Mouse (Mus musculus): ENCODE data around the gene Sox9.

Sox9 gene

DNA sequence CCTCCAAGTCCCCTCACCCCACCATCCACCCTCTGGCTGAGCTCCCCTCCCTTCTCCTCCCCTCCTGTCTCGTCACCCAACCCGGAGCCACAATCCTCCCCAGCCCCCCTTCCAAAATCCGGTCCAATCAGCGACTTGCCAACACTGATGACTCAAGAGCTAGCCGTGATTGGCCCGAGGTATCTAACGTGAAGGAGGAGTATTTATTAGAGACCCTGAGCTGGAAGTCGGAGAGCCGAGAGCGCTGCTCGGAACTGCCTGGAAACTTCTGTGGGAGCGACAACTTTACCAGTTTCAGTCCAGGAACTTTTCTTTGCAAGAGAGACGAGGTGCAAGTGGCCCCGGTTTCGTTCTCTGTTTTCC is at the start of gene Sox9:
Sox9 (plus strand) TSS at position 231 of the 363 bp plus-strand sequence.
- no peak for DNase-seq (ENCODE audit: low spot score)

- no peak for DNase-seq (ENCODE audit: low spot score)
These were observed 49.6 kb upstream of the Sox9 start for GRCm38 (mm10) chr11:112732401-112732800.

GRCm38 (mm10) chr11:112737071-112737470 is 45.0 kb upstream of the Sox9 start:
- DNase-seq (ENCODE audit: low spot score): no peak

- DNase-seq (ENCODE audit: low spot score): no peak
These were observed 42.3 kb upstream of the Sox9 start for GRCm38 (mm10) chr11:112739681-112740080.

GRCm38 (mm10) chr11:112756516-112756915 is 25.5 kb upstream of the Sox9 start:
- no peak for DNase-seq (ENCODE audit: low spot score)

- DNase-seq (ENCODE audit: low spot score): no peak
These were observed 24.0 kb upstream of the Sox9 start for GRCm38 (mm10) chr11:112758056-112758455.

GRCm38 (mm10) chr11:112766956-112767355 is 15.1 kb upstream of the Sox9 start:
- DNase-seq (ENCODE audit: low spot score): no peak

DNA sequence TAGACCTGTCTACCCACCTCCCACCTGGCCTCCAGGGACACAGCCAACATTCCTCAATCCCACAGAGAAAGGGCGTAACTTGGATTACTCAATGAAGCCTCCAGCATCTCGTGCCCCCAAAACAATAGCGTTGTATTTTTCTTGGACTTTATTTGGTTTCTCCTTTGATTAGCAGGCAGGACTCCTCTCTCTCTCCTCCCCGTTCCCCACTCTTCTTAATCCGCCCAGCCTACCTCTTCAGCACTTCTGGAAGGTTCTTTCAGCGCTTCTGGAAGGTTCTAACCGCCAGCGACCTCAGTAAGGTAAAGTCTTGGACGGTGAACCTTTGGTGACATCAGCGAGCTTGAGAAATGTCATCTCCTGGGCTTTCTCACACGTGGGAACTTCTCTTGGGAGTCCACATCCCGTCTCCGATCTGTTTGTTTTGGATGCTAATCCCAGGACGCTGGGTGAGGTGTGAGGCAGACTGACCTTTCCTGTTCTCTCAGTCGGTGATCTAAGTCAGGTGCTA is 14.4 kb upstream of the Sox9 start:
- DNase-seq (ENCODE audit: low spot score): no peak

DNA sequence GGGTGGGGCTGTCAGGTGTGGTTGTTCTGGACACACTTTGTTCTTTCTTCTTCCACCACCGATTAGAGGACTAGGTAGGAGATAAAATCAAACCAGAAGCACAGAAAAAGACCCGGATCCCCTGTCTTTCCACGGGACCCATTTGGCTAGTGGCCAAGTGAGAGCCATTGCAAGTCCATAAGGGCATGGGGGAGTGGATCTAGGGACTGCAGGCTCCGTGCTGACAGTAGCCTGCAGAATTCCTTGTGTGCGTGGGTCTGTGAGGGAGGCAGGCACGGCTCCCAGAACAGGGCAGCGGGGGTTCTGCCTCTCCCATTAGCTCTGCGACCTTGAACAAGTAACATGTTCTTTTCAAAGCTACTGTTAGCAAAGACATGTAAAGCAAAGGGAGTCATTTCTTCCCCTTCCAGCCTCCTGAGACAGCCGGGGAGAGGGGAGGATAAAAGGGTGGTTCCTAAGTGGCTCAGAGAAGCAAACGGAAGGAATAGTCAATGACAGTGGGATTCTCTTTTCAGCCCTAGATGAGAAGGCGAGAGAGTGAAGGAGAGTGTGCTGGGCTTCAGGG is 9.2 kb upstream of the Sox9 start:
- no peak for DNase-seq (ENCODE audit: low spot score)

GRCm38 (mm10) chr11:112779762-112780161 is 2.3 kb upstream of the Sox9 start:
- no peak for DNase-seq (ENCODE audit: low spot score)

GRCm38 (mm10) chr11:112780394-112780920 is 1.6 kb upstream of the Sox9 start:
- no peak for DNase-seq (ENCODE audit: low spot score)

DNA sequence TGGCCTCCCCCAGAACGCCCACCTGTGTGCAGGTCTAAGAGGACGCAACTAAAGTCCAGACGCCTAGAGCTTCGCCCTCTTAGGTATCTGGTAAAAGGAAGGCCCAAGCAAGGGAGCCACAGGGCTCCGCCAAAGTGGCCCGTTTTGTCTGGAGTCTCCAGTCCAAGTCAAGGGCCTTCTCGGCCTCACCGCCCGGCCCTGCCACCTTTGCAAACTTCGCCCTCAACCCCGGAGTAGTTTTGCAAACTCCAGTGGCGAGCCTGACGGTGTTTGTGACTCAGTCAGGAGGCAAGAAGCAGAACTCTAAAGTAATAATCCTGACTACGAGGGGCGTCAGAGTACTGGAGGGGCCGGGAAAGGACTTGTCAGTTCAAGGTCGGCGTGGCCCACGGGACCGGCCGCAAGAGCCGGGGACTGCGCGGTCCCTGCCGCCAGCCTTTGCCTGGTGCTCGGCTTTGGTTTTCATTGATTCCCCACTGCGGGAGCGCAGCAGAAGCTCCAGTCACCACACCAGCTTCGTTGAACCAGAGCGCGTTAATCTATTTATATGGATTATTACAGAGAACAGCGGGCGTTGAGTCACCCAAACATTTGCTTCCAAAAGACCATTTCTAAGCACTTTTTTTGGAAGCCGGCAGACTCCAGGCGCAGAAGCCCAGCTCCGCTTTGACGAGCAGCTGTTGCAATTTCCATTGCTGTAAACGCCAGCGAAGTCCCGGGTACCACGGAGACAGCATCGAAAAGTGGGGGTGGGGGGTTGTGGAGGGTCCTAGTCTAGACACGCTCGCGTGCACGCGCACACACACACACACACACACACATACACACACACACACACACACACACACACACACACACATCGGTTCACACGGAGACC is 751 bp upstream of the Sox9 start:
- DNase-seq (ENCODE audit: low spot score): no peak

DNA sequence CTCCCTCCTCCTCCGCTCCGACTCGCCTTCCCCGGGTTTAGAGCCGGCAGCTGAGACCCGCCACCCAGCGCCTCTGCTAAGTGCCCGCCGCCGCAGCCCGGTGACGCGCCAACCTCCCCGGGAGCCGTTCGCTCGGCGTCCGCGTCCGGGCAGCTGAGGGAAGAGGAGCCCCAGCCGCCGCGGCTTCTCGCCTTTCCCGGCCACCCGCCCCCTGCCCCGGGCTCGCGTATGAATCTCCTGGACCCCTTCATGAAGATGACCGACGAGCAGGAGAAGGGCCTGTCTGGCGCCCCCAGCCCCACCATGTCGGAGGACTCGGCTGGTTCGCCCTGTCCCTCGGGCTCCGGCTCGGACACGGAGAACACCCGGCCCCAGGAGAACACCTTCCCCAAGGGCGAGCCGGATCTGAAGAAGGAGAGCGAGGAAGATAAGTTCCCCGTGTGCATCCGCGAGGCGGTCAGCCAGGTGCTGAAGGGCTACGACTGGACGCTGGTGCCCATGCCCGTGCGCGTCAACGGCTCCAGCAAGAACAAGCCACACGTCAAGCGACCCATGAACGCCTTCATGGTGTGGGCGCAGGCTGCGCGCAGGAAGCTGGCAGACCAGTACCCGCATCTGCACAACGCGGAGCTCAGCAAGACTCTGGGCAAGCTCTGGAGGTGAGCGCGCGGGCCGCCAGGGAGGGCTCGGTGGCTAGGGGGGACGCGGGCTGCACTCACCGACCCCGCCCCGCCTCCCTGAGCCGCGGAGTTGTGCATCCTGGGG is 515 bp downstream of the Sox9 start:
- no peak for DNase-seq (ENCODE audit: low spot score)

GRCm38 (mm10) chr11:112783401-112784346 is 1.6 kb downstream of the Sox9 start:
- DNase-seq (ENCODE audit: low spot score): no peak

GRCm38 (mm10) chr11:112784347-112784902 is 2.4 kb downstream of the Sox9 start:
- no peak for DNase-seq (ENCODE audit: low spot score)

DNA sequence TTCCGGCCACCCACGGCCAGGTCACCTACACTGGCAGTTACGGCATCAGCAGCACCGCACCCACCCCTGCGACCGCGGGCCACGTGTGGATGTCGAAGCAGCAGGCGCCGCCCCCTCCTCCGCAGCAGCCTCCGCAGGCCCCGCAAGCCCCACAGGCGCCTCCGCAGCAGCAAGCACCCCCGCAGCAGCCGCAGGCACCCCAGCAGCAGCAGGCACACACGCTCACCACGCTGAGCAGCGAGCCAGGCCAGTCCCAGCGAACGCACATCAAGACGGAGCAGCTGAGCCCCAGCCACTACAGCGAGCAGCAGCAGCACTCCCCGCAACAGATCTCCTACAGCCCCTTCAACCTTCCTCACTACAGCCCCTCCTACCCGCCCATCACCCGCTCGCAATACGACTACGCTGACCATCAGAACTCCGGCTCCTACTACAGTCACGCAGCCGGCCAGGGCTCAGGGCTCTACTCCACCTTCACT is 2.9 kb downstream of the Sox9 start:
- no peak for DNase-seq (ENCODE audit: low spot score)

GRCm38 (mm10) chr11:112785581-112785980 is 3.6 kb downstream of the Sox9 start:
- DNase-seq (ENCODE audit: low spot score): no peak

DNA sequence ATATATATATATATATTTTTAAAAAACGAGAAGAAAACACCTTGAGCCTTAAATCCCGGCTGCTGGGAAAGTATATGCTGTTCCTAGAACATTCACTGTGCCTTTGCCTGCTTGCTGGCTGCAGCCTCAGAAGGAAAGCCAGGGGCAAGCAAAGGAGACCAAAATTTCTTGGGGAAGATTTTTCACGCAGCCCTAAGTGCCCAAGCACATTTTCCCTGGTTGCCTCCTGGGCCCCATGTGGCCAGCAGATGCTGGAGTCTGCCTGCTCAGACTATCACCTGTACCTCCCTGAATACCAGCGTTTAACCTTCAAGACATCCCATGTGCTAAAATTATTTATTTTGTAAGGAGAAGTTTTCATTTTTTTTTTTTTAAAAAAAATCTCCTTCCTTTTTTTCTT is 4.4 kb downstream of the Sox9 start:
- DNase-seq (ENCODE audit: low spot score): no peak

GRCm38 (mm10) chr11:112788296-112788695 is 6.3 kb downstream of the Sox9 start:
- no peak for DNase-seq (ENCODE audit: low spot score)

- no peak for DNase-seq (ENCODE audit: low spot score)
These were observed 14.4 kb downstream of the Sox9 start for GRCm38 (mm10) chr11:112796379-112796778.

DNA sequence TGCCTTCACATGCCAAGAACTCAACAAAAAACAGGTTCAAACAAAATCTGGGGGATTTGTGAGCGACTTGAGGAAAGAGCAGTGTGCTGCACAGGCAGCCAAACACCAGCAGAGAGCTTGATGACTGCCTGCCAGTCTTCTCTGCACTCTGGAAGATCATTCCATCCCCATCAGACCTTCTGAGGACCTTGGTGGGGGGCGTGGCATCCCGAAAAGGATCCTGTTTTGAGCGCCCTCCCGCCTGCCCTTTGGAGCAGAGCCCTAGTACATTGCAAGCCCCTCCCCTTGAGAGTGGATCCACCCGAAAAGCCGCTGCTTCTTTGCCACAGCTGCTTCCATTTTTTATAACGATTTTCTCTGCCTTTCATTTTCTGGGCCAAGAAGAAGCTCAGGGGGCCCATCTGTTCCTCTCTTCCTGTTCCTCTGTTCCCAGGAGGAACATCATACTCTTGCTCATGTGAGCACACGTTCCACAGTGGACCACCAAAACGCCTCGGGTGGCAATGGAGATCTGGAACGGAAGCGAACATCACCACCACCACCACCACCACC is 16.9 kb downstream of the Sox9 start:
- DNase-seq (ENCODE audit: low spot score): no peak
